Mouse (Mus musculus): ENCODE results near the gene Gm20431.

DNA sequence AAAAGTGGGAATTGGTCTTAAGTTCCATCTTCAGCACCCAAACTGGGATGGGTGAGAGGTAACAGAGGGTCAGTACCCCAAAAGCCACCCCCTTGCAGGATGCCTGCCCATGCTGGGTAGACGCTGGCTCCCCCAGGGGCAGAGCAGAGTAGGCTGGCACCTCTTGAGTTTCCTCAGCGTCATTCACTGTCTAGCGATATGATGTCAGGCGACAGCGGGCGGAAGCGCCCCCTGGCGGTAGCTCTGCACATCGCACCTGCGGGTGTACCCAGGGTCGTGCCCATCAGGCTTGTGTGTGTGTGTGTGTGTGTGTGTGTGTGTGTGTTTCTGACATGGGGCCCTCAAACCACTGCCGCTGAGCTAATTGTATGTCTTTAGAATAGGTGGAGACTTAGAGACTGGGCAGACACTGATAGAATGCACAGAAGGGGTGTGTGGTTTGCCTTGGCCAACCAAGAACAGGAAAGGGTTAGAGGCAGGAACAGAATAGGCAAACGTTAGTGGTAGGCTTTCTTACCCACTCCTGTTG lies 18.7 kb upstream of the Gm20431 start:
- TF ChIP-seq CTCF (IDR thresholded peaks at IDR 0.05; ENCODE audit: insufficient read depth, low read length), result peak; percentile 93
- TF ChIP-seq POLR2A (IDR thresholded peaks at IDR 0.05; ENCODE audit: borderline replicate concordance, extremely low read depth, low read depth, low read length), result no peak

Measured in lung, adult 2 months (tissue).